Mouse (Mus musculus): Measurements from ENCODE around the gene Olfr364-ps1. TPM values are rescaled to one million over a fixed set of nuclear protein-coding genes. Genes with fewer than 3 reads are reported as not detected.

Gene Olfr364-ps1
- polyA plus RNA-seq (2015; fragmentation: Nextera tagmentation; extraction: Ambion mirVana), result 0.10 TPM in 1 of 2 replicates, not detected in the other

GRCm38 (mm10) chr2:37139022-37139421, at the start of gene Olfr364-ps1:
Gene Olfr364-ps1, plus strand, starts transcription at chr2:37139322.
- Histone ChIP-seq H3K27ac (no peak within 1 kb of the TSS), H3K9me3 (peaks cover 10% of the 10 kb centered on the region; the same call in 1 of the 2 replicates), H3K4me2 (no peak within 1 kb of the TSS), H3K9ac (no peak within 1 kb of the TSS), H3K36me3 (no peaks in the 10 kb centered on the region), H3K4me3 (no peak within 1 kb of the TSS), H3K27me3 (no peaks in the 10 kb centered on the region), H3K4me1 (no peaks in the 10 kb centered on the region)
- 71% methylated on average over 3 of the region's 3 CpGs for WGBS
- no peak for ATAC-seq (ENCODE audit: insufficient number of reproducible peaks, insufficient read depth, low FRiP score, low TSS enrichment, low read depth)

GRCm38 (mm10) chr2:37117810-37118209, 21.3 kb upstream of the Olfr364-ps1 start, which contains the start of gene Olfr362:
Gene Olfr362, minus strand, starts transcription at chr2:37117910.
- H3K4me2 ChIP-seq, result no peak within 1 kb of the TSS
- no peaks in the 10 kb centered on the region for H3K4me1 ChIP-seq
- no peaks in the 10 kb centered on the region for H3K27me3 ChIP-seq
- no peak within 1 kb of the TSS for H3K9ac ChIP-seq
- H3K9me3 ChIP-seq, result peaks cover 5% of the 10 kb centered on the region; the same call in 1 of the 2 replicates
- H3K27ac ChIP-seq, result no peak within 1 kb of the TSS
- H3K36me3 ChIP-seq, result no peaks in the 10 kb centered on the region
- no peak for ATAC-seq (ENCODE audit: insufficient number of reproducible peaks, insufficient read depth, low FRiP score, low TSS enrichment, low read depth)
- no peak within 1 kb of the TSS for H3K4me3 ChIP-seq
- 87% methylated on average over 1 of the region's 1 CpGs for WGBS

GRCm38 (mm10) chr2:37187898-37188297, 48.8 kb downstream of the Olfr364-ps1 start, which contains the start of gene Olfr365:
Gene Olfr365, plus strand, starts transcription at chr2:37188198.
- no peak within 1 kb of the TSS for H3K9ac ChIP-seq

More at GRCm38 (mm10) chr2:37187898-37188297, 48.8 kb downstream of the Olfr364-ps1 start, which contains the start of gene Olfr365:
- H3K4me2 ChIP-seq, result no peak within 1 kb of the TSS
- H3K4me1 ChIP-seq, result no peaks in the 10 kb centered on the region
- no peaks in the 10 kb centered on the region for H3K27me3 ChIP-seq
- H3K27ac ChIP-seq, result no peak within 1 kb of the TSS
- no peaks in the 10 kb centered on the region for H3K36me3 ChIP-seq
- H3K4me3 ChIP-seq, result no peak within 1 kb of the TSS
- H3K9me3 ChIP-seq, result no peaks in the 10 kb centered on the region
- WGBS, result 77% methylated on average over 3 of the region's 3 CpGs
- ATAC-seq (ENCODE audit: insufficient number of reproducible peaks, insufficient read depth, low FRiP score, low TSS enrichment, low read depth), result no peak

Other genes starting within 250 kb of the Olfr364-ps1 start
- not detected in 2 replicates for gene Olfr353, start 246.4 kb upstream of the Olfr364-ps1 start, polyA plus RNA-seq (2015; fragmentation: Nextera tagmentation; extraction: Ambion mirVana)
- not detected in 2 replicates for gene Olfr354, start 233.6 kb upstream of the Olfr364-ps1 start, polyA plus RNA-seq (2015; fragmentation: Nextera tagmentation; extraction: Ambion mirVana)
- gene Olfr355, start 210.4 kb upstream of the Olfr364-ps1 start, polyA plus RNA-seq (2015; fragmentation: Nextera tagmentation; extraction: Ambion mirVana), result not detected in 2 replicates
- not detected in 2 replicates for gene Olfr356, start 202.2 kb upstream of the Olfr364-ps1 start, polyA plus RNA-seq (2015; fragmentation: Nextera tagmentation; extraction: Ambion mirVana)
- not detected in 2 replicates for gene Olfr357, start 145.5 kb upstream of the Olfr364-ps1 start, polyA plus RNA-seq (2015; fragmentation: Nextera tagmentation; extraction: Ambion mirVana)
- not detected in 2 replicates for gene Olfr358, start 130.0 kb upstream of the Olfr364-ps1 start, polyA plus RNA-seq (2015; fragmentation: Nextera tagmentation; extraction: Ambion mirVana)
- gene Olfr360, start 73.6 kb upstream of the Olfr364-ps1 start, polyA plus RNA-seq (2015; fragmentation: Nextera tagmentation; extraction: Ambion mirVana), result not detected in 2 replicates
- not detected in 2 replicates for gene Olfr361, start 50.0 kb upstream of the Olfr364-ps1 start, polyA plus RNA-seq (2015; fragmentation: Nextera tagmentation; extraction: Ambion mirVana)
- gene Olfr362, start 21.4 kb upstream of the Olfr364-ps1 start, polyA plus RNA-seq (2015; fragmentation: Nextera tagmentation; extraction: Ambion mirVana), result not detected in 2 replicates
- gene Olfr365, start 48.9 kb downstream of the Olfr364-ps1 start, polyA plus RNA-seq (2015; fragmentation: Nextera tagmentation; extraction: Ambion mirVana), result not detected in 2 replicates
- gene Olfr366, start 72.3 kb downstream of the Olfr364-ps1 start, polyA plus RNA-seq (2015; fragmentation: Nextera tagmentation; extraction: Ambion mirVana), result not detected in 2 replicates
- gene Olfr368, start 187.2 kb downstream of the Olfr364-ps1 start, polyA plus RNA-seq (2015; fragmentation: Nextera tagmentation; extraction: Ambion mirVana), result not detected in 2 replicates
- gene Pdcl, start 220.0 kb downstream of the Olfr364-ps1 start, polyA plus RNA-seq (2015; fragmentation: Nextera tagmentation; extraction: Ambion mirVana), result 48.3 and 50.2 TPM in 2 replicates

Measured in embryonic facial prominence, embryonic 13.5 days (tissue).